Mouse (Mus musculus): Measurements from ENCODE around the gene Tex14.

- no peak for TF ChIP-seq CTCF (IDR thresholded peaks at IDR 0.05; ENCODE audit: borderline replicate concordance, insufficient read depth, low read depth, low read length)
- TF ChIP-seq POLR2A (IDR thresholded peaks at IDR 0.05; ENCODE audit: borderline replicate concordance, insufficient read depth, low read length), result no peak
Observed at GRCm38 (mm10) chr11:87592713-87593598, 188.1 kb downstream of the Tex14 start.
